Mouse (Mus musculus): ENCODE data around the gene Nyx. TPM values are rescaled to one million over a fixed set of nuclear protein-coding genes. Genes with fewer than 3 reads are reported as not detected.
"Not testable (repeated sequence)": the region's sequence is repeated elsewhere in the genome, so short reads cannot be mapped to it uniquely, and the experiment has no call there.

Gene Nyx
- 0.24 and 0.33 TPM in 2 replicates for total RNA-seq (2021)
- long read RNA-seq, result 0 reads

DNA sequence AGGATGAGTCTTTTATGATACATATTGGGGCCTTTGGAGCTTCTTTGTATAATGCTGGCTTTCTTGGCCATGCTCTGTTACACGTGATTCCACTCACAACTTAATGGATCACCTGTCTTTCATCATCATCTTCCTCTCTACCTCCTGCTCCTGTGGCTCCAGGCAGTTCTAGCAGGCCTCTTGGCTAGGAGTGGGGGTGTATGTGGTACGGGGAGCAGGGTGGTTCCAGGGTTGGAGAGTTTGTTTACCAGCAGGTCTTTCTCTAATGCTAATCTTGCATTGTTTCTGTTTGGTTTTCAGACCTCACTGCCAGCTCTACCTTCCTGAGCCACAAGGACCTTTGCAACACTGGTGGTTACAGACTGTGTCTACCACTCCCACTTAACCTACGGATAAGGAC is at the start of gene Nyx:
Gene Nyx, plus strand, starts transcription at position 301 of the 400 bp plus-strand sequence.
- DNase-seq, result no peak

DNA sequence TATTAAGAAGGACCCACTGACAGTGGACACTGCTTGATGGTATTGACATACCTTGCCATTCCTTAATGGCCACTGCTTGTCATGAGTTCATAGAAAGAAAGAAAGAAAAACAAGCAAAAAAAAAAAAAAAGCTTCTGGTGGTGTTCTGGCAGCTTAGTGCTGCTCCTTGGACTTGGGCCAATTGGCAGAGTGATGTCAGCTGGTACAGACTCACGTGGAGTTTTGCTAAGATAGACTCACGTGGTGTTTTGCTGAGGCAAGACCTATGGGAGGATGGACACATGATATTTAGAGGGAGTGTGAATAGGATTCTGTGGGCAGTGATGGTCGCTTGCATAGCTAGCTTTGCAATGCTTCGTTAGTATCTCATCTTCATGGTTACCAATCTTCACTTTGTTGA is 43.9 kb upstream of the Nyx start:
- DNase-seq, result no peak

DNA sequence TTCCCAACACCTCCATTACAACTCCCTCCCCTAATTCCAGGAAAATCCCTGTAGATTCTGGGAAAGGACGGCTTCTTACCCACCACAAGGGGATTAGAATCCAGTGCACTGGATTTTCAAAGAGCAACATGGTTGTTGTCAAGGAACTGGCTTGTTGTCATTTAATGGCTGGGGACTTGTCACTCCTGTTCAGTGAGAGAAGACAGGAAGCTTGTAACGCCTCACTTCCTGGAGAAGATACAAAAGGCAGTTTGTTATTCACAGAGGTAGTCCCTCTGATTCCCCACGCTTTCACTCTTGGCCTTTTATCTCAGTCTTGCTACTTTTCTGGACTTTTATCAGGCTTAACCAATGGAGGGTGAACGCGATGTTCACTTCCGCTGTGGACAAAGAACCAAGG is 34.5 kb upstream of the Nyx start:
- no peak for DNase-seq

DNA sequence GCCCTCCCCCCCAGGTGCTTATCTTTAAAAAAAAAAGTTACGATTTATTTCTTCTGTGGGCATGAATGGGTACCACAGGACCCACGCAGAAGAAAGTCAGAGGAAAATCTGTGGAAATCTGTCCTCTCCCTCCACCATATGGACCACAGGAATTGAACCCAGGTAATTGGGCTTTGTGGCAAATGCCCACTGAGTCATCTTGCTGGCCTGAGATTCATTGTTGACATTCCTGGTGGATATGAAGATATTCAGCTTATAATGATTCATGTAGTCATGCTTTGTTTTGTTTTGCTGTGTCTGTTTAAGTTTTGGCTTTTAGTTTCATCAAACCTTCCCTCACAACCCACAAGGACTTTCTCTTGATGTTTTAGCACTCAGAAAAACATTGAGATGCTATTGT is 29.9 kb upstream of the Nyx start:
- DNase-seq, result not testable (repeated sequence)

DNA sequence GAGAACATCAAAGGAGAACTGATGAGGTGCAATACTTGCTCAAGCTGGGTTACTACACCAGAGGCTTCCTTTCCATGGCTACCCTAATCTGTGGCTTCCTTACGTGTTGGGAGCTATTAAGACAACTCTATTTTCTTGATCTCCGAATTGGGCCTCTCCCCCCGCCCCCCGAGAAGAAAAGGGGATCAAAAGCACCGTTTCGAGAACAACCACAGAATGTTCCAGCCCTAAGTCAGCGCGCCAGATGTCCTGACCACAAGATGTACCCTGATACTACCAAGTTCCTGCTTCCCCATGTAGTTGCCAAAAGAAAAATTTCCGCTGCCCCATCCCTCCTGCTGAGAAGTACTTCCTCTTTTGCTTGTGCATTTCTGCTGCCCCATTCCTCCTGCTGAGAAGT is 9.4 kb upstream of the Nyx start:
- DNase-seq, result not testable (repeated sequence)

DNA sequence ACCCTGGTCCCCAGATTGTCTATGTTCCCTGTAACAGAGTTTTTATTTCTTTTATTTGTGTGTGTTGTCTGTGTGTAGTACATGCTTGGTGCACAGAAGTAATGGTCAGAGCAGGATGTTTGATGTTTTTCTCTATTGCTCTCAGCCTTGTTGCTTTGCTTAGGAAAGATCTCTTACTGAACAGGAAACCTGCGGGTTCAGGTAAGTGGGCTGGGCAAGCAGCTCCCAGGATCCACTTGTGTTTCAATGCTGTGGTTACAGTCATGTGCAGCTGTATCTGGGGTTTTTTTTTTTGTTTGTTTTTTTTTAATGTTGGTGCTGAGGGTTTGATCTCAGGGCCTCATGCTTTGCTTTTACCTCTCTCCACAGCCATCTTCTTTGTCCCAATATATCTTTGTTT is 7.1 kb upstream of the Nyx start:
- DNase-seq, result no peak

DNA sequence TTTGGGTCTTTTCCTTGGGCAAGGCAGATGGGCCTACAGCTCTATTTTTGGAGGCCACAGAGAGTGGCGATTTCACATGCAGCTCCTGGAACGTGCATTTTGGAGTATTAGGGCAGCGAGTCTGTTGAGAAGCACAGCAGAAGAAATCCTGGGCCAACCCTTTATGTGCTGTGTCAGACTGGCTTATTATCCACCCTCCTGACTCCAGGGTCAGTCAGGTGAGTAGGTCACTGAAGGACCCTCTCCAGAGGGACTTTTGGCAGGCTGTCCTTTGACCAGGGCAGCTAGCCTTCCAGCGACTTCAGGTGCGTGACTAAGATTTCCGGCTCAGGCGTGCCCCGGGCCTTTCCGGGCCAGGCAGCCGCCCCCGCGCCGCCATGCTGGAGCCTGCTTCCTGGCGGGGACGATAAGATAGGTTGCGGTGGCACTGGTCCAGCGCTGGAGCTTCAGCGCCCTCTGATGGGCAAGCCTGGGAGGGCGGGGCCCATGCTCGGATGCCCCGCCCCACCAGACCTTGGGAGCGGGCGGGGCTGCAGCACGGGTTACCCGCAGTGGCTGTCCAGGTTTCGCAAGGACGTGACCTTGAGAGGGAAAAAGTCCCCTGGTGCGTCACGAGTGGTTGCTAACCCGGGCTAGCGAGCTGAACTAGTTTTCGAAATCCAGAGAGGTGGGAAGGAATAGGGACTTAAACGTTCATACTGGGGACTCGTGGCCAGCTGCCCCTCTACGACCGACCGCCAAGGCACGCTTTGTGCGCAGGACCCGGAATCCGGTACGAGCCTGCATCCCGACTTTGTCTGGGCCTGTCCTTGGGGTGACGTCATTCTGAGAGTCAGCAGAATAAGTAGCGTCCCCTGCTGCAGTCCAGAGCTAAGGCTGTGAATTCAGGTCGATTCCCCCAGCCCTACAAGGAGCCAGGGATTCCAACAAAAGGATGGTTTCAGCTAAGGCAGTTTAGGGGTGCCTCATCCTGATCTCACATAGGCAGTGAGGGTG is 4.3 kb upstream of the Nyx start:
- peak; percentile 89 for DNase-seq

DNA sequence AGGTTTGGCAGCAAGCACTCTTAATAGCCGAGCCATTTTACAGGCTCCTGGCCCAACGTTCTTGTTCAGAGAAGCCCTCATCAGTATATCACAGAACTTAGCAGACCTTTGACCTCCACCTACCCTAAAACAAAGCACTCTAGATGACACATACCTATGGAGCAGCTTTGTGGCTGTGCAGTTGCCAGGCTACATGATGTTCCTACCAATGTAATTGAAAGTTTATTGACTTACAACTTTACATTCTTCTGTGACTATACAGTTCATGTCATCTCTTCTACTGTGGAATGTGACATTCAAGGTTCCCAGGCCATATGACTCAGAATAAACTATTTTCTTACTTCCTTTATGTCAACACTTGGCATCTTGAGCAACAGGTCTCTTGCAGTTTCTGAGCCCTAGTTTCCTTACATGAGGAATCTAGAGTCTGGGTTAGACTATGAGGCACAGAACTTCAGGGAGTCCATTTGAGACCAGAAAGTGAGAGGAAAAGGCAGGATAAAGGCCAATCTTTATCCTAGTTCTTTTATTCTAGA is 2.9 kb upstream of the Nyx start:
- no peak for DNase-seq

DNA sequence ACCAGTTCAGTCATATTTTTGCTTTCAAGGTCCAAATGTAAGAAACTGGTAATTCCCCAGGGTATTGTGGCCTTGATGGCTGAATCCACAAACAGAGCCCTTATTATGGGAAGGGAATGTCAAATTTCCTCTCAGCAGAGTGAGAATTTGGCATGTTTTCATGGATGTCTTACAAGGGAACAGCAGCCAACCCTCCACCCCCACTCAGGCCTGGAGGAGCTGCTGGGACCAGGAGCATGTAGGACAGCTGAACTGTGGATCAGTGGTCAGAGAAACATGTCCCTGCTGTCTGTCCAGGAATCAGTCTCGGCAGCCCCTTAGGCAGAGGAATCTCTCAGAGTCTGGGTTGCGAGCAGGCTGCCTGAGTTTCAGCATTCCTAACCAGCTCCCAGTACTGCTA is 771 bp downstream of the Nyx start:
- DNase-seq, result no peak

DNA sequence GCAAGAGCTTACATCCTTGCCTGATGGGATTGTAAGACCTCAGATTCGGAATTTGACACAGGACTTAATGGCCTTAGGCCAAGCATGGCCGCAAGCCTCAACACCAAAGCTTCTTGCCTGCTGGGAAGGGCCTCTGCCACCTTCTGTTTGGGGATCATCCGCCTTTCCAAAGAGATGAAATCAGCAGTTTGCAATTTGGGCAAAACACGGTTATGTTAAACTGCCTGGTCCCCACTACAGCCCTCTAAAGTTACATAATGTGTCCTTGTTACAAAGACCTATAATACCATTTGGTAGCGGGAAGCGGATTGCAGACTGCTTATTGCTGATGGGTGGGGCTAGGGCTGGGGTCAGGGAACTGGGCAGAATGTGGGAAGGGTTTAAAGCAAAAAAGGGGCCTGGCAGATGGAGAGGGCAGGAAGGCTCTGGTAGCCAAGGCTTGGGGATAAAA is 1.2 kb downstream of the Nyx start:
- DNase-seq, result no peak

DNA sequence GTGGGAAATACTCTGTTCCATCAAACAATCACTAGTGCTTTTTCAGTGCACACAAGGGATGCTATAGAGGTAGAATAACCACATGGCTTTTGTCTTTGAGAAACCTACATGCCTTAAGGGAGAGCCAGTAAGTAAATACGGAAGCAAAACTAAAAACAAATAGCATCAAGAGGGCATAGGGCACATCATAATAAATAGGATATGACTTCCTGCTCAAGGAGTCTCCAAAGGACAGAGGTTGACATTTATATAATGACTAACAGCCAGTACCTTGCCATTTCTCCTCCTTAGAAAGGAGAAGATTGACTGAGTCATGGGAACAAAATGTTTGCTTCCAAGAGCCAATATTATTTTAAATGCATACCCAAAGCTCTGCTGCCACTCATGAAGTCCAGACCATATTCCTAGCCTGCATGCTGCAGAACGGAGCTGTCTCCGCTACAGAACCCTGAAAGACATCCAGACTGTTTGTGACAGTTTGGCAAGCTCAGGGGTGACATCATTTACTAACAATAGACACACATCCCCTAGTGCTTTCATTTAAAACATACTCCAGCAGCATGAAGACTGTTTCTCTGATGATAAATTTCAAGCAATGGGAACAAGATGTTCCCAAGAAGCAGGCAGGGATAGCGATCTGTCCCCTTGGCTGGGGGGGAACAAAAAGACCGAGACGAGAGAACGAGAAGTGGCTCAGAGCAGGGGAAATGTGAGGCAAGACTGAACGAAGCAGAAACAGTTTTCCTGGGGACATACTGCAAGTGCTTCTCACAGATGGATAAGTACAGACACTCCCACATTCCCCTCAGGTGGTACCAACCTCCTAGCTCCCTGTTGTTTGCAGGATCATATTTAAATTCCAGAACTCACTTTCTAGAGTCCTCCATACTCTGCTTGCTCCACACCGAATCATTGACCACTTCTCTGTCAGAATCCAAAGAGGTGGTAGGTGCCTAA is 3.5 kb downstream of the Nyx start:
- DNase-seq, result no peak

DNA sequence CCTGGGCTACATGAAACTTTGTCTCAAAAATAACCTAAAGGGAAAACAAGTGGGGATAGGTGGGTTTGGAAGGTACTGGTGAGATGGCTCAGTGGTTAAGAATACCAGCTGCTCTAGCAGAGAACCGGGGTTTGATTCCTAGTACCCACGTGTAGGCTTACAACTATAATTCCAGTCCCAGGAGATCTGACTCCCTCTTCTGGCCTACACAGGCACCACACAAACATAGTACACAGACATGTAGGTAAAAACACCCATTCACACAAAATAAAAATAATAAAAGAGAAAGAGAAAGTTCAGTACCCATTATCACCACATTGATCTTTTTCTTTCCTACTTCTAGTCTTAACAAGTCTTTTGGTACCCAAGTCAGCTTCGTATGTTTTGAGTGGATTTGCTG is 6.0 kb downstream of the Nyx start:
- DNase-seq, result no peak

DNA sequence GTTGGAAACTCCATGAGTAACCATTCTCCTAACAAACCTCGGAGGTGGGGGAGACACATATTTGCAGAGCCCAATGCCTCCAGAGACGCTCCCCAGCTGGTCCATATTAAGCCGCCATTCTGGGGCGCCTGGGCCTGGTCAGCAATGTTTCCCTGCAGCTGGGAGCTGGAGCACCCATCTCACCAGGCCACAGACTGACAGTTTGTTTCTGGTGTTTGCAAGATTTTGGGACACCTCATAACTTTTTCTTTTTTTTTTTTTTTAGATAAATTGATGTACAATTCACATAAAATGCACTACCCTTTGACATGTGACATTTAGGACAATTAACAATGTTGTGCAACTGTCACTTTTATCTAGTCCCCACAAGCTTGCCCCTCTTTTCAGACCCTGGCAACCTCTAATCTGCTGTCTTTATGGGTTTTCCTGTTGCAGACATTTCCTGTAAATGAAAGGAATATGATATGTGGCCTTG is 6.9 kb downstream of the Nyx start:
- DNase-seq, result no peak

DNA sequence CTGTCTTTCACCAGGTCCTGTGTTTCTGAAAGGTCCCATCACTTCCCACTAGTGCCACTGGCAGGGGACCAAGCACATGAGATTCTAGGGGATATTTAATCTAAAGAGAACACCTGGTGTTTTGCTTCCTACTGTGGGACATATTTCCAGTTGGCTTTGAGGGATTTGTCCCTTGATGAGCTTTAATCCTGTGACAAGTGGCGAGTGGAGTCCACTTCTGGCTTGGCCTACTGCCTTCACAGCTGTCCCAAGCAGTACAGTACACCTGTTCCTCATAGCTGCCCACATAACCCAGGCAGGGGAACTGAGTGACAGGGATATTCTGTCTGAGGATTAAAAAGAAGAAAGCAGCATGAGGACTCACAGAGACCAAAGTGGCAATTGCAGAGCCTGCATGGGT is 9.5 kb downstream of the Nyx start:
- no peak for DNase-seq

DNA sequence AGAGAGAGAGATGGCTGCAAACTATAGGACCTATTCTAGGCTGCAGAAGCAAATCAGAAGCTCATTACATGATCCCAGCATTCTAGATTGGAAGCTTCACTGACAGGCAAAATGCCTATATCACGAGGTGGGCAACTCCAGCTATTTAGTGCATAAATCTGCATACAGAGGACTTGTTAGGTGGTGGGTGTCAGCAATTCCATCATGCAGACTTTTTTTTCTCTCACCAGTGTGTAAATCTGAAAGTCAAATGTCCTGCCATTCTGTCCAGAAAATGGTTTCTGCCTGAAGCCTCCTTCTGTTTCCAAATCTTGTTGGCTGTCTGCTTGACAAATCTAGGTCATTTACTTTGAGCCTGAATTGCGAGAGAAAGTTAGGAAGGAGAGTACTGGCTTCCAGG is 11.7 kb downstream of the Nyx start:
- DNase-seq, result no peak

DNA sequence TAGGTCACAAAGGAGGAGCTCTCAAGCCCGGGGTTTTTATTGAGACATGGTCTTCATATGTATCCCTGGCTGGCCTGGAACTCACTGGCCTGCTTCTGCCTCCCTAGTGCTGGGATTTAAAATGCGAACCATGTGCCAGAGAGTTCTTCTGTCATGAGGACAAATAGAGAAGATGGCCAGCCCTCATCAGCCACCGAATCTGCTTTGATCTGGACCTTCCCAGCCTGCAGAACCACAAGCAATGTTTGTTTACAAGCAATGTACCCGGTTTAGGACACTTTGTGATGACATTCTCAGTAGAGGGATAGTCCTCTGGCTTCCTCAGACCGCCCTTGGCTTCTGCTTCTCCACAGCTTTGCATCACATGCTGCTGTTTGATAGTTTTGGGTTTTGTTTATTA is 12.4 kb downstream of the Nyx start:
- DNase-seq, result no peak

DNA sequence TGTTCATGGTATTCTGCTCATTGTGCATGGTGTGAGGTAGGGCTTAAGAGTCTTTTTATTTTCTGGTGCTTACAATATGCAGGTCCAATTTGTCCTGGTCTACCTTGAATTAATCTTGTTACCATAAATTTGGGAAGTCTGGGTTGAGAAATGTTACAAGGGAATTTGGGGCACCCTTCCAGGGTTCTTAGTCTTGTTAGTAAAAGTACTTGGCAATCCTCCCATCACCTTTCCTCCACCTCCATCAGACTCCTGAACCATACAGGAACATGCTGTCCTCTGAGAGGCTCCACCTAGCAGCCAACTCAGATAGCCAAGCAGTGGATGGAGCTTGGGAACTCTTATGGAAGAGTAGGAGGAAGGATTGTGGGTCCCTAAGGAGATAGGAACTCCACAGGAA is 13.7 kb downstream of the Nyx start:
- no peak for DNase-seq

DNA sequence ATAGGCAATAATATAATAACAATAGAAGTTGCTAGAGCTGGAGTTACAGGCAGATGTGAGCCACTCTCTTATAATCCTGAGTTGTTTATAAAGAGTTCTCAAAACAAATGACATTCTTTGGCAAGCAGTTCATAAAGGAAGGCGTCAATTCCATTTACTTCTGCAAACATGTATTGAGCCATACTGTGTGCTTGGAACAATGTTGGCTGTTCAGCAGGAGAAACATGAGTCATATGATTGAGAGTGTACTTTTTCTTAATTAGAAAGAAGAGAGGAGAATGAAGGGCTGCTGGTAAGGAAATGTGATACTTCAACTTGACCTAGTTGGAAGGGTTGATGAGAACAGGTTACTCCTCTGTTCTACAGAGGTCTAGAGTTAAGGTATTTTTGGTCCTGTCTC is 16.7 kb downstream of the Nyx start:
- no peak for DNase-seq

DNA sequence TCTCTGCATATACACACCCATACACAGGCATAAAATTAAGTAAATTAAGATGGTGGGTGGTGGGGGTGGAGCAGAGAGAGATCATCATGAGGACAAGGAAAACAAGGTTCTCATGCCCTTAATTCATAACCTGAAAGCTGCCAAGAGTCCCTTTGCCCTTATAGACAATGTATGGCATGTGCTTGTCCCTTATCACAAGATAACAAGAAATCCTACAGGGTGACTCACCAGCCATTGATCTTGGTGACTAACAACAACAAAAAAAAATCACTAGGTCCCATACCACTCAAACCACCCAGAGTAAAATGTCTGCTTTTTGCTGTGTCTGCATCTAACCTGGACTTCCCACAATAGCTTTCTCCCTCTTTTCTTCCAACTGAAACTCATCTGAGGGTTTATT is 18.5 kb downstream of the Nyx start:
- no peak for DNase-seq

DNA sequence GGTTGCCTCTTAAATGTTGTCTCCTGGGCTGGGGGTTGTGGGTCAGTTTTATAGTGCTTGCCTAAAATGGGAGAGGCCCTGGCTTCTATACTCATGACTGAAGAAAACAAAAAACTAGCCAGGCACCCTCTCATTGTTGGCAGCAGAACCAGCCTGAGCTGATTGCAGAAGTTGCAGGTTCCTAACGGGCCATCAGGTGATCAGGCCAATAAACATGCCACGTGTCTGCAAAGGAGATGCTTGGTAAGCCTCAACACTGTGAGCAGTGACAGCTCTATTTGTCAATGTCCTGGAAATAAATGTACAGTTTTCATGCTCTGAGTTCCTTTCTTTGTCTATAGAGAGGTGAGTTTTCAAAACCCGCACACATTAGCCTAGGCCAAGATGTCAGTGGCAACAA is 23.1 kb downstream of the Nyx start:
- no peak for DNase-seq

DNA sequence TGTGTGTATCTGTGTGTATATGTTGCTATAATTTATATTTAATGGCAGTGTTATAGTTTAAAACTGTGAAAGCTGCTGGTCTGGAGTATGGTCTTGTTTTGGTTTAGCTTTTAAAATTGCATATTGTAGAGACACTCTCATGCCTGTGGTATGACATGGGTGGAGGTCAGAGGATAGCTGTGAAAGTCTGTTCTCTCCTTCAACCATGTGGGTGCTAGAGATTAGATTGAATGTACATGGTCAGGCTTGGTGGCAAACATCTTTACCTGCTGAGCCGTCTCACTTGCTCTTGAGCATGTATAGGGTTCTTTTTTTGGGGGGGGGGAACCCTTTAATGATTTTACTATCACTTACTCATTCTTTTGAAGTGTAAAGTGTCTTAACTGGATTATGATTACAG is 23.9 kb downstream of the Nyx start:
- DNase-seq, result no peak

DNA sequence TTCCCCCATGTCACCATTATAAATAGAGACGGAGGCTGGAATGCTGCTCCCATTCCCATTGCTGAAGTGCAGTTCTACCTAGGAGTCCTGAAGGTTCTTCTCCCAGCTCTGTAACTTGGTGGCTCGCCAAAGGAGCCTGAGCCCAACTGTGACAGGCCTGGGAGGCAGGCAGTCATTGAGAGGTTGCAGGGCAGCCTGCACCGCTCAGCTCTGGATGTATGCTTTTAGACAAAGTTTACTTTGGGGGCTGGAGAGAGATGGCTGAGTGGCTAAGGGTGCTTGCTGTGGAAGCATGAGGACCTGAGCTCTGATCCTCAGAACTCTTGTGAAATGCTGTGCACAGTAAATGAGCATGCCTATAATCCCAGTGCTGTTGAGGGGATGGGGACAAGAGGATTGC is 25.0 kb downstream of the Nyx start:
- DNase-seq, result no peak

DNA sequence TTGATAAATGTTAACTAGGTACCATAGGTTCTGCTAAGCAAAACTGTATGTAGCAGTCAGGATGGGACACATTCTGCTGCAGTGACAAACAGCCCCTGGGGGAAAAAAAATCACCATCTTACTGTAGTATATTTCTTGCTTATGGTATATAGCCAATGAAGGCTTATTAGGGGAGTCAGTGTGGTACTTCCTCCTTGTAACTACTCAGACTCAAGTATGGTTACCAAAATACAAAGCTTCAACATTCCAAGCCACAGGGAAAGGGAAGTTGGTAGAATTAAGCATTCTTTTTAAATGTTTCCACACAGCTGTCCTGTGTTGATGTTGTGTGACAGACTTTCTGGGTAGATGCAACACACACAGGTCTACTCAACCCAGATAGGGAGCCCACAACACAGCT is 27.0 kb downstream of the Nyx start:
- no peak for DNase-seq
